ENCODE assay signal across 8 mouse cellular contexts in the genomic region with DNA sequence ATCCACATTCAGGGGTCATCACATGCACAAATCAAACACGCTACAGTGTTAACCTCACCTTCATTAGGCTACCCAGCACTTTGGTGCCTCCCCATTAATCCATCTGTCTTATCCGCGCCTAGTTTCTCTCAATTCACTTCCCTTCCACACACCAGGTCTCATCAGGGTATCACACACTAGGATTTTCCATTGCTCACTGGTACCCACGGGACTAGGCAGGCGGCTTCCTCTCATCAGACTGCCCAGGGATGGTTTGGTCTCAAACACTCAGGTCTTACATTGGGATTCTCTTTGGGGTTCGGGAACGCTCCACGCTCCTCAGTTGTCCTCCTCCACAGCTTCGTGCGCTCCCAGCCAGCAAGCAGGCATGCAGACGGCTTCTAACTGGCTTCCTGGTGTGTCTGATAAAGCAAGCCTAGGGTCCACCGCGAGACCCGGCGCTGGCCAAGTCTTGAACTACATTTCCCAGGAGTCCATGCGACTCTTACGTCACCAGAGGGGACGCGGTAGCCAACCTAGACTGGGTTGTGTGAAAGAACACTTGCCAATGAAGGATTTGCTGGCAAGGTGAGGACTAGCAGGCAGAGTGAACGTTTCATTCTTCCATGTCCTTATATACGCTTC. TPM values are rescaled to one million over a fixed set of nuclear protein-coding genes. Genes with fewer than 3 reads are reported as not detected.
DNase-seq lines count a peak whose midpoint lies in the region; ATAC-seq and TF ChIP-seq lines count a peak whose summit lies in the region.

A gene (minus strand): TSS at position 451 of the 624 bp plus-strand sequence.

- H3K9me3 ChIP-seq in hindbrain, embryonic 13.5 days = no peaks in the 10 kb centered on the region

- POLR2A ChIA-PET in Patski (lab: Charles Lee) = interaction anchor here (0.7 kb wide), 1 partner anchor 130 kb away, joined by 3 read pairs; no protein-coding TSS in a partner anchor

- peaks cover 29% of the 10 kb centered on the region for H3K36me3 ChIP-seq in hindbrain, embryonic 13.5 days

- CTCF ChIA-PET in Patski (lab: Charles Lee) = no interaction called here

- peak within 1 kb of the TSS; percentile 56 for H3K4me3 ChIP-seq in hindbrain, embryonic 13.5 days

- peak; percentile 49 for DNase-seq in Patski (ENCODE audit: low read depth, low spot score)
- DNase-seq in cerebellum, postnatal 14 days = peak; percentile 91 to 95
- DNase-seq in frontal cortex, postnatal 14 days (ENCODE audit: low spot score in 2 of 2) = peak; percentile 79 to 83
- DNase-seq in layer of hippocampus, postnatal 25 days (ENCODE audit: extremely low spot score in 1 of 2, low spot score in 1 of 2) = peak; percentile 73 to 83
- peak; percentile 86 for DNase-seq in lung, postnatal 25 days (ENCODE audit: low spot score)
- peak; percentile 94 for DNase-seq in retina, postnatal 1 day
- peak; percentile 72 to 79 for DNase-seq in urinary bladder, adult 18-20 months (ENCODE audit: low spot score in 2 of 2)

- peaks cover 11% of the 10 kb centered on the region for H3K4me1 ChIP-seq in hindbrain, embryonic 13.5 days (replicated peaks)

- no peak for TF ChIP-seq CTCF in Patski (IDR thresholded peaks at IDR 0.05)

- peak within 1 kb of the TSS; percentile 75 for H3K9ac ChIP-seq in hindbrain, embryonic 13.5 days

- in situ Hi-C loops in Patski (cut with MboI; ENCODE audit: low pct_unique_long_range_greater_than_20kb) = no loop called here

- H3K4me2 ChIP-seq in hindbrain, embryonic 13.5 days = peak within 1 kb of the TSS; percentile 71

- peak within 1 kb of the TSS; percentile 84 for H3K27ac ChIP-seq in hindbrain, embryonic 13.5 days

- H3K27me3 ChIP-seq in Patski = no peaks in the 10 kb centered on the region
- no peaks in the 10 kb centered on the region for H3K27me3 ChIP-seq in hindbrain, embryonic 13.5 days

- WGBS in hindbrain, embryonic 13.5 days = 2% methylated on average over 21 of the region's 21 CpGs

- ATAC-seq in Patski = peak; percentile 95
- ATAC-seq in hindbrain, embryonic 13.5 days (ENCODE audit: low FRiP score) = peak; percentile 98

RNA-seq across cellular contexts. Expression of the gene that starts here (rescaled TPM):
- polyA plus RNA-seq in Patski (2021) = 6.1 TPM
- 12.4 and 13.0 TPM in 2 replicates for polyA plus RNA-seq in hindbrain, embryonic 13.5 days (2015; fragmentation: Nextera tagmentation; extraction: Ambion mirVana)
- total RNA-seq in layer of hippocampus, postnatal 25 days (2021) = 10 to 100 TPM; 14.3 to 17.0 TPM

Comparison
In these comparisons a context has a peak if more than half of its experiments do, and no peak if none do; other contexts are left out.
1. Peak in every context shown above with its lines: DNase-seq, ATAC-seq, H3K4me3 ChIP-seq and H3K27ac ChIP-seq.